Mouse (Mus musculus) liver, embryonic 15.5 days (tissue): ENCODE data around the gene Nfe2. TPM values are rescaled to one million over a fixed set of nuclear protein-coding genes. Genes with fewer than 3 reads are reported as not detected.

Experiments used
- ATAC-seq: fragments of 200-750 bp; cut with Nextera tagmentation; 2 replicates; pipeline ENCODE4 v1.8.0; 2017; ENCODE audit warnings: moderate number of reproducible peaks, mild to moderate bottlenecking, moderate library complexity; ENCODE audit not compliant: insufficient read depth
- H3K27ac ChIP-seq: fragments of 300-500 bp; sonication (generic); replicated peaks from 2 replicates; pipeline ENCODE4 v1.5.1; 2015; ENCODE audit warnings: mild to moderate bottlenecking, inconsistent platforms
- H3K27me3 ChIP-seq: fragments of 300-500 bp; sonication (generic); 2 replicates; pipeline ENCODE4 v1.6.1; 2015; ENCODE audit warnings: mild to moderate bottlenecking, inconsistent platforms
- H3K36me3 ChIP-seq: fragments of 300-500 bp; sonication (generic); replicated peaks from 2 replicates; pipeline ENCODE4 v1.6.1; 2015; ENCODE audit warnings: moderate library complexity, mild to moderate bottlenecking, inconsistent platforms
- H3K4me1 ChIP-seq: fragments of 300-500 bp; sonication (generic); replicated peaks from 2 replicates; pipeline ENCODE4 v1.6.1; 2015; ENCODE audit warnings: inconsistent platforms
- H3K4me2 ChIP-seq: fragments of 300-500 bp; sonication (generic); 2 replicates; pipeline ENCODE4 v1.6.1; 2015; ENCODE audit warnings: moderate library complexity, mild to moderate bottlenecking, inconsistent platforms
- H3K4me3 ChIP-seq: fragments of 300-500 bp; sonication (generic); replicated peaks from 2 replicates; pipeline ENCODE4 v1.5.1; 2015; ENCODE audit warnings: mild to moderate bottlenecking, inconsistent platforms
- H3K9ac ChIP-seq: fragments of 300-500 bp; sonication (generic); 2 replicates; pipeline ENCODE4 v1.6.1; 2015; ENCODE audit warnings: moderate library complexity, mild to moderate bottlenecking, inconsistent platforms
- H3K9me3 ChIP-seq: fragments of 300-500 bp; sonication (generic); replicated peaks from 2 replicates; pipeline ENCODE4 v1.6.1; 2016; ENCODE audit warnings: inconsistent platforms
- WGBS: fragments of 180-500 bp; shearing (Covaris S2); methylation state at CpG from one replicate; pipeline ENCODE4 v1.1.7; 2015; ENCODE audit warnings: mixed read lengths; ENCODE audit not compliant: insufficient replicate concordance; 5-methylcytosine and 5-hydroxymethylcytosine counted together
- polyA plus RNA-seq: library from polyadenylated mRNA; unstranded; fragments of >200 nt; fragmentation: Nextera tagmentation; extraction: Ambion mirVana; gene quantifications from 2 replicates; pipeline ENCODE4 v1.2.1, GENCODE M21; 2015

Nfe2 gene
- polyA plus RNA-seq, 1 experiment from 2014 or later = 207 TPM

DNA sequence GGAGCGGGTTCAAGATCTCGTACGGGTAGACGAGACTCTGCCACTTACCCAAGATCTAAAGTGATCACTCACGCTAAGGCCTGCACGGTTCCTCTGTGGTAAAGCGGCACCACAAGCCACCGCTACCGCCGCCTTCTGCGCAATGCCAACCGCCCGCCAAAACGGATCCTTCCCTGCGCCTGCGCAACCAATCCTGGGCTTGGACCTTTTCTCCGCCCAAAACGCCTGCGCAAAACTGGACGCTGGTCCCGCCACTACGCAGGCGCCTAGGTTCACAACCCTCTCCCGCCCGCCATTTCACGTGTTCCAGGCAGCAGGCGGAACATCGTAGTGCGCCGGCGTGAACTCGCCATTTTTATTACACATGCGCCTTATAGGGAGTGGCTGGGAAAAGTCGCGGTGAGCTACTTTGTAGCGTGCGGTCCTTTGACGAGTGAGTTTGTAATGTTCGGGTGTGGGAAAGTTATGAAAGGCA is 18.5 kb downstream of the Nfe2 start, which contains the start of gene Cbx5:
TSS of gene Cbx5 (minus strand) at position 132 of the 475 bp plus-strand sequence.
- Histone ChIP-seq H3K4me3 (peak within 1 kb of the TSS; percentile 84), H3K27me3 (no peaks in the 10 kb centered on the region), H3K27ac (peak within 1 kb of the TSS; percentile 98), H3K9me3 (no peaks in the 10 kb centered on the region), H3K4me1 (peaks cover 45% of the 10 kb centered on the region), H3K4me2 (peak within 1 kb of the TSS; percentile 83), H3K9ac (peak within 1 kb of the TSS; percentile 79), H3K36me3 (peaks cover 63% of the 10 kb centered on the region)
- WGBS = under 1% methylated on average over 39 of the region's 39 CpGs
- peak; percentile 81 for ATAC-seq

DNA sequence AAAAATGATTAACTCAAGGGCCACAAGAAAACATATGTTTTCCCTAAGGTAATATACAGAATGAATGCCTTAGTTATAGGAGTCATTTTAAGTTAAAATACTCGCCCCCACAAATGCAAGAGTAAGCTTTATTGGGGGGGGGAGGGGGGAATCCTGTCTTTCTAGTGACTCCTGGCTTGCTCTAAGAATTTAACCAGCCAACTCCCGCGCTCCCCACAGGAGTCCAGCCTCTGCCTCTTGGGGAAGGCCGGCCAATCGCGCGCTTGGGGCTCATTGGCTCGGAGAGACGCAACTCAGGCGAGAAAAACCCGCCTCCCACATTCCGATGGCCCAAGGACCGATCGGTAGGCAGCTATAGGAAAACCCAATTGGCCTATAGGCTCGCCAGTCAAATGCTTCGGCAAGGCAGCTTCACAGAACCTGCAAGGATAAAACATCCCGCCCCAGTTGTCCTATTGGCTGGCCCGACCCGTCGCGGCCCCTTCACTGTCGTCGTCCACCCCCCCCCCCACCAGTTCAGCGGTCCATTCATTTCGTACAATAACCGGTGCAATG is 19.0 kb downstream of the Nfe2 start:
- H3K4me2 ChIP-seq = peak overlapping the region; percentile 78
- peak; percentile 87 for ATAC-seq
- H3K9me3 ChIP-seq = no peaks in the 10 kb centered on the region
- peak overlapping the region; percentile 74 for H3K9ac ChIP-seq
- WGBS = under 1% methylated on average over 26 of the region's 26 CpGs
- peaks cover 45% of the 10 kb centered on the region for H3K4me1 ChIP-seq
- H3K36me3 ChIP-seq = peaks cover 68% of the 10 kb centered on the region
- H3K4me3 ChIP-seq = peak overlapping the region; percentile 84
- no peaks in the 10 kb centered on the region for H3K27me3 ChIP-seq
- peak overlapping the region; percentile 98 for H3K27ac ChIP-seq

DNA sequence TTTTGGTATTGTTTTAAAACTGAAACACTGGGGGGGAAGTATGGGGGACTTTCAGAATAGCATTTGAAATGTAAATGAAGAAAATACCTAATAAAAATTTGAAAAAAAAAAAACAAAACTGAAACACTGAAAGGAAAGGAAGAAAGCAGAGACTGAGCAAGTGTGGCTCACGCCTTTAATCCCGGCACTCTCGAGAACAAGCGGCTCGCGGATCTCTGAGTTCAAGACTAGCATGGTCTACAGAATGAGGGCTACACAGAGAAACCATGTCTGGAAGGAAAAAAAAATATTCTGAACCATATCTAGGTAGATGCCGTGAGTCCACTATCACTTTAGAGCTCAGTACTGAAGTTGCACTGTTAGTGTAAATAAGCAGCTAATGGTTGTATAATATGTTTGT is 20.9 kb downstream of the Nfe2 start:
- Histone ChIP-seq H3K4me2 (peak overlapping the region; percentile 78), H3K36me3 (peaks cover 59% of the 10 kb centered on the region), H3K4me3 (peak overlapping the region; percentile 84), H3K27ac (peak overlapping the region; percentile 98; the same call in 1 of the 2 replicates), H3K27me3 (no peaks in the 10 kb centered on the region), H3K9me3 (no peaks in the 10 kb centered on the region), H3K4me1 (peaks cover 34% of the 10 kb centered on the region), H3K9ac (peak overlapping the region; percentile 42)
- ATAC-seq = no peak
- whole genome bisulfite sequencing = 70% methylated on average over 7 of the region's 7 CpGs

DNA sequence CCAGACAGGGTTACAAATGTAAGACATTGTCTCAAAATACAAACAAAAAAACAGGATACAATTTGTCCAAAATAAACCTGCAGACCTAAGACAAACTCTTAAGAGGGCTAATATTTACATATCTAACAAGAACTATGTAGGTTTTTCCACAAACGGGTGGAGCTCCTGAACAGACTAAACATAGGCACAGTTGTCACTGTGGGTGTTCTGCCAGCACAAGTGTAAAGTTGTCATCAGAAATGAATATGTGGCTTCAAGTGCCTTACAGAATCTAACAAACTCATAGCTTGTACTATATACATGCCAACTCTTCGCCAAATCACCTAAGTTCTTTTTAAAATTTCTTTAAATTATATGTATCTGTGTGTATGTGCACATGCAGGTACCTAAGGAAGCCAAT is 25.1 kb downstream of the Nfe2 start:
- ATAC-seq = no peak
- peaks cover 44% of the 10 kb centered on the region for H3K36me3 ChIP-seq
- H3K9me3 ChIP-seq = no peaks in the 10 kb centered on the region
- H3K9ac ChIP-seq = 0 out of 2 replicates have a peak overlapping the region, but pooled peaks have one; percentile 1
- H3K4me3 ChIP-seq = no peak overlapping the region
- no peak overlapping the region for H3K27ac ChIP-seq
- 57% methylated on average over 2 of the region's 2 CpGs for WGBS
- no peak overlapping the region for H3K4me2 ChIP-seq
- peaks cover 35% of the 10 kb centered on the region for H3K4me1 ChIP-seq
- no peaks in the 10 kb centered on the region for H3K27me3 ChIP-seq

DNA sequence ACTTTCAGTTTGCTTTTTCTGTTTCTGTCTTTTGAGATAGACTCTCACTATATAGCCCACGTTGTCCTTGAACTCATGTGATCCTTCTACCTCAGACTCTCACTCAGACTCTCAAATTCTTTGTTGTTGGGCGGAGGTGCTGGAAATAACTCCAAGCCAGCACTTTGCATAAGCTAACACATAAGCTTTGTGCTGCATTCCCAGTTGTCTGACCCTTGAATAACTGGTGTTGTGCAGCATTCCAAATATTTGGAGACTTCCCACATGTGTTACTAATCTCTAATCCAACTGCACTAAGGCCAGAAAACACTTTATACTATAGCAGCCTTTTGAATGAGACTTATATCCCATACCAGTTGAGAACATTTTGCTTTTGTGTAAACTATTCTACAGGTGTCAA is 29.3 kb downstream of the Nfe2 start:
- ATAC-seq = no peak
- H3K9ac ChIP-seq = no peak overlapping the region
- H3K27me3 ChIP-seq = no peaks in the 10 kb centered on the region
- WGBS = 74% methylated on average over 2 of the region's 2 CpGs
- H3K9me3 ChIP-seq = no peaks in the 10 kb centered on the region
- H3K27ac ChIP-seq = no peak overlapping the region
- H3K4me3 ChIP-seq = no peak overlapping the region
- peaks cover 24% of the 10 kb centered on the region for H3K4me1 ChIP-seq
- peaks cover 22% of the 10 kb centered on the region for H3K36me3 ChIP-seq
- H3K4me2 ChIP-seq = no peak overlapping the region

DNA sequence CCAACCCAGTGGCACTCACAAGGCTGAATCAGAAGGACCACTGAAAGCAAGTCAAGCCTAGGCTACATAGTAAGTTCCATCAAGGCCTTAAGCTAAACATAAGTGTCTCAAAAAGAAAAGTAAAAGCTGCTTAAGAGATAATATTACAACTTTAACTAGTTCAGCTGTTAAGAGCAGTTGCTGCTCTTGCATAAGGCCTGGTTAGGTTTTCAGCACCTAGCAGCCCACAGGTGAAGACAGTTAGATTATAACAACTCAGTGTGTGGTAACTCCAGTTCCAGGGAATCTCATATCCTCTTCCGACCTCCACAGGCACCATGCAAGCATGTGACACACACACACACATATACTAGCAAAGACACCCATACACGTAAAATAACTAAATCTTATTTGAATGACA is 30.6 kb downstream of the Nfe2 start:
- Histone ChIP-seq H3K4me2 (no peak overlapping the region), H3K27me3 (no peaks in the 10 kb centered on the region), H3K36me3 (peaks cover 16% of the 10 kb centered on the region), H3K4me1 (peaks cover 20% of the 10 kb centered on the region), H3K4me3 (no peak overlapping the region), H3K27ac (no peak overlapping the region), H3K9me3 (no peaks in the 10 kb centered on the region), H3K9ac (no peak overlapping the region)
- ATAC-seq = no peak
- 78% methylated on average over 2 of the region's 2 CpGs for WGBS

DNA sequence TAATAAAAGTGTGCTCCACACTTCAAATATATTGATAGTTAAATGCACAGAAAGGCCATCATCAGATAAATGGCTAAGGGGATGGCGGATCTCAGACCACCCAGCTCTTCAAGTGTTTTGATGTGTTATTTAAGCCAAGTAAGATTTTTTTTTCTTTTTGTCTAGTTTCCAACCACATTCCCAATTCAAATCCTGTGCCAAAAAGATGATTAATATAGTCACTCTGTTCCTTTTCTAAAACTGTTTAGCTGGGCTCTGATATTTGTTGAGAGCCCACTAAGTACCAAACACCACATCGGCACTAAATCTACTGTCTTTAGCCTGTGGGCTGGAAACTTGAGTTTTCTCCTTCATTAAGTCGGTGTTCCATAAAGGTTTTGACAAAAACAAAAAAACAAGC is 31.2 kb downstream of the Nfe2 start:
- Histone ChIP-seq H3K27ac (no peak overlapping the region), H3K4me2 (no peak overlapping the region)

DNA sequence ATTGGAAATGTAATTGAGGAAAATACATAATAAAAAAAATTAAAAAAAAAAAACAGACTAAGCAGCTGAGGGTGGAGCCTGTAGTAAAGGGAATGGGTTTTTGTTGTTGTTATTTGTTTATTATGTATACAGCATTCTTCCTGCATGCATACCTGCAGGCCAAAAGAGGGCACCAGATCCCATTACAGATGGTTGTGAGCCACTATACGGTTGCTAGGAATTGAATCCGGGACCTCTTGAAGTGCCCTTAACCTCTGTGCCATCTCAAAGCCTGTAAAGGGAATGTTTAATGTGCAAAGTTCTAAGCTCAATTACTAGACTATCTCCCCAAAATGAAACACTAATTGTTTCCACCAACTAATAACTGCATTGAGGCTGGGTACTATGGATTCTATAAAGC is 34.0 kb downstream of the Nfe2 start:
- WGBS = 84% methylated on average over 2 of the region's 2 CpGs
- H3K4me3 ChIP-seq = no peak overlapping the region

More for the DNA sequence above, 31.2 kb downstream of the Nfe2 start:
- 92% methylated on average over 3 of the region's 3 CpGs for WGBS
- no peak for ATAC-seq
- H3K9ac ChIP-seq = no peak overlapping the region
- H3K9me3 ChIP-seq = no peaks in the 10 kb centered on the region
- no peak overlapping the region for H3K4me3 ChIP-seq
- peaks cover 18% of the 10 kb centered on the region for H3K4me1 ChIP-seq
- no peaks in the 10 kb centered on the region for H3K27me3 ChIP-seq
- peaks cover 16% of the 10 kb centered on the region for H3K36me3 ChIP-seq

DNA sequence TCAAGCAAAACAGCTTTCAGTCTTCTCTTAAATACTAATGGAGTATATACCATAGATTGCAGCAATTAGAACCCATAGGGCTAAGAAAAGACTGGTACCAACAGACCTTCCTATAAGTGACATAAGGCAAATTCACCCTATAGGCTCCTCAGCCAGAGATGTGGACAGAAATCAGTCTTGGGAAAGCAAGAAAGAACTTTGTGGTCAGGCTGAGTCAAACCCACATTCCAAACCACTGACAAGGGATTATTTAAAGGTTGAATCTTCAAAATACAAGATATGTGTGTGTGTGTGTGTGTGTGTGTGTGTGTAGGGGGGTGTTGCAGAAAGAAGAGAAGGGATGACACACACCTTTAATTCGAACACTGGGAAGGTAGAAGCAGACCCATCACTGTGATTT is 36.8 kb downstream of the Nfe2 start:
- peaks cover 29% of the 10 kb centered on the region for H3K4me1 ChIP-seq
- H3K9ac ChIP-seq = no peak overlapping the region
- no peak for ATAC-seq
- H3K36me3 ChIP-seq = peaks cover 19% of the 10 kb centered on the region
- no peaks in the 10 kb centered on the region for H3K9me3 ChIP-seq
- H3K27me3 ChIP-seq = no peaks in the 10 kb centered on the region
- no peak overlapping the region for H3K4me2 ChIP-seq
- H3K4me3 ChIP-seq = no peak overlapping the region
- H3K27ac ChIP-seq = no peak overlapping the region
- WGBS = 69% methylated on average over 1 of the region's 1 CpGs

More for the DNA sequence above, 34.0 kb downstream of the Nfe2 start:
- no peak overlapping the region for H3K27ac ChIP-seq
- H3K4me1 ChIP-seq = peaks cover 25% of the 10 kb centered on the region
- no peak overlapping the region for H3K4me2 ChIP-seq
- H3K27me3 ChIP-seq = no peaks in the 10 kb centered on the region
- no peak for ATAC-seq
- peaks cover 25% of the 10 kb centered on the region for H3K36me3 ChIP-seq
- no peak overlapping the region for H3K9ac ChIP-seq
- H3K9me3 ChIP-seq = no peaks in the 10 kb centered on the region

DNA sequence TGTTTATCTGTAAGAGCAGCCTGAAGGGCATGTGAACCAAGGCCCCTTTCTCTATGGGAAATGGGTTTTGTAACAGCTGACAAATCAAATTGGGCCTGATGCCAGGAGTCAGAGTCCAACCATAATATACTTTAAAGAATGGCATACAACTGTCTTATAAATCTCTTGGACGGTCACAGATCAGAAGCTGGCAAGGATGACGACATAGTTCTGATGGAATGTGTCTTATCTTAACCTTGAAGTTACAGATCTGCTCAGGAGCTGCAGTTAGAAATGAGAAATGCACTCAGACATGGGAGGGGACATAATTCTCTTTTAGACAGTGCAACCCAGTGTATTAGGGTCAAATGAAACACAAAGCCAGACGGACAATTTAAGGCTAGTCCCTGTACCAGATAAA is 37.4 kb downstream of the Nfe2 start:
- no peak overlapping the region for H3K9ac ChIP-seq
- no peak overlapping the region for H3K4me3 ChIP-seq
- H3K4me1 ChIP-seq = peaks cover 32% of the 10 kb centered on the region
- peaks cover 19% of the 10 kb centered on the region for H3K36me3 ChIP-seq
- ATAC-seq = no peak
- no peaks in the 10 kb centered on the region for H3K9me3 ChIP-seq
- H3K4me2 ChIP-seq = no peak overlapping the region
- H3K27ac ChIP-seq = no peak overlapping the region
- 48% methylated on average over 3 of the region's 3 CpGs for WGBS
- H3K27me3 ChIP-seq = no peaks in the 10 kb centered on the region

DNA sequence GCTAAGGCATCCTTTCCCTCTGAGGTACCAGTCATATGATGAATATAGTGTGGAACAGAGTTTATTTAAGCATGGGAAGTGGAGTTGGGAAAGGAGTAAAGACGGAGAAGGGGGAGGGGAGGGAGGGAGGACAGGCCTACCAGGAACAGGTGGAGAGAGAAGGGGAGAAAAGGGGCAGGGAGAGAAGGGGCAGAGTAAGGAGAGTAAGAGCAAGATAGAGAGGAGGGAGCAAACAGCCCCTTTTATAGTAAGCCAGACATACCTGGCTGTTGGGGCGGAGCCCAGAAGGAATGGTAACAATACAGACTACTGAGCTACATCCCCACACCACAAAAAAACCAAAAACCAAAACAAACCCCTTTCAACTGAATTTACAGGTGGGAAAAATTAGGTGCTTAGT is 42.2 kb downstream of the Nfe2 start:
- Histone ChIP-seq H3K4me1 (peaks cover 34% of the 10 kb centered on the region), H3K9me3 (no peaks in the 10 kb centered on the region), H3K4me2 (peak overlapping the region; percentile 35), H3K36me3 (peaks cover 24% of the 10 kb centered on the region), H3K4me3 (no peak overlapping the region), H3K9ac (no peak overlapping the region; the same call in 1 of the 2 replicates), H3K27ac (no peak overlapping the region), H3K27me3 (no peaks in the 10 kb centered on the region)
- ATAC-seq = no peak
- 69% methylated on average over 2 of the region's 2 CpGs for WGBS
